Mouse (Mus musculus) adrenal gland, postnatal 14 days (tissue): Measurements from ENCODE around the gene Stim1. TPM values are rescaled to one million over a fixed set of nuclear protein-coding genes. Genes with fewer than 3 reads are reported as not detected.
"Not testable (repeated sequence)": the region's sequence is repeated elsewhere in the genome, so short reads cannot be mapped to it uniquely, and the experiment has no call there.

ENCODE experiments used
- DNase-seq: peaks from one replicate; pipeline ENCODE4 v3.0.0; 2021; ENCODE audit warnings: mixed read lengths
- total RNA-seq: library from RNA; stranded (reverse); gene quantifications from 2 replicates; pipeline ENCODE4 v1.2.3, GENCODE M21; 2021

Gene Stim1
- total RNA-seq, 1 experiment from 2014 or later, result 71.0 TPM

DNA sequence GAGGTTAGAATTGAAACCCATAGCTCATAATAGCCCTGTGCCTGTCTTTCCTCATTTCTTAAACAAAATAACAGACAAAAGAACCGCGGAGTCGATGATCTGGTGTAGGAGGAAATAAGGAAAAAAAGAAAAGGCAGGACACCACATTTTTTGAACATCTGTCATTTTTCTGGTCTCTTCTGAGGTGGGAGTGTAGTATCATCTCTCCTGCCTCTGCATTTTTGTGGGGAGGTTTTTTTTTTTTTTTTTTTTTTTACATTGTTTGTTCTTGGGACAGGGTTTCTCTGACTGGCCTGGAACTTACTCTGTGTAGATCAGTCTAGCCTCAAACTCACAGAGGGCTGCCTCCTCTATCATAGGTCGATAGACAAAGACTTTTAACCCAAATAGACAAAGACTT lies 174.8 kb downstream of the Stim1 start:
- DNase-seq, result no peak

DNA sequence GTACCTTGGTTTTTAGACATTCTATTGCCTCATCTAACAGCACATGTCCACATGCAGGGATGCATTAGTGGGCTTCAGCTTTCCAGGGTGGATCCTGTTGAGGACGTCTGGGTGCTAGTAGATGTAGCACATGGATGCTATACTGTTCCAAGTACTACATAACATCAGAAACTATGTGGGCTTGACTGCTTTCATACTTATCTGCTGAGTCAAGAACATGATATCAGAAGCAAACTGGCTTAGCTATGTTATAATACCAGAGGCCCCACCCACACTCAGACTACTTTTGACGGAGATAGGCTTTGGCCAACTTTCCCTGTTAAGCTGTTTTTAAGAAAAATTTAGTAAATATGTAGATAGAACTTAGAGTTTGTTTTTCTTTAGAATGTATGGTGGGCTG lies 176.7 kb downstream of the Stim1 start:
- no peak for DNase-seq

DNA sequence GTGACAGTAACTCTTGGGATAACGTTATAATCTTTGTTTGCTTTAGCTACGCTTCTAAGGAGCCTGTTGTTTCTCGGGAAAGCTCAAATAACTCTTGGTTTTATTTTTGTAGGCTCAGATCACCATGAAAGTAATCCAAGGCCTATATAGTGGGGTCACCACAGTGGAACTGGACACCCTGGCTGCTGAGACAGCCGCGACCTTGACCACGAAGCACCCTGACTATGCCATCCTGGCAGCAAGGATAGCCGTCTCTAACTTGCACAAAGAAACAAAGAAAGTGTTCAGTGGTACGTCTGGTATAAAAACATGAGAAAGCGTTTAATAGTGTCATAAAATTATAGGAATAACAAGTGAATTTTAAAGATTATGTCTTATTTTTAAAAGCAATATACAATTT lies 178.8 kb downstream of the Stim1 start:
- peak; percentile 63 for DNase-seq

DNA sequence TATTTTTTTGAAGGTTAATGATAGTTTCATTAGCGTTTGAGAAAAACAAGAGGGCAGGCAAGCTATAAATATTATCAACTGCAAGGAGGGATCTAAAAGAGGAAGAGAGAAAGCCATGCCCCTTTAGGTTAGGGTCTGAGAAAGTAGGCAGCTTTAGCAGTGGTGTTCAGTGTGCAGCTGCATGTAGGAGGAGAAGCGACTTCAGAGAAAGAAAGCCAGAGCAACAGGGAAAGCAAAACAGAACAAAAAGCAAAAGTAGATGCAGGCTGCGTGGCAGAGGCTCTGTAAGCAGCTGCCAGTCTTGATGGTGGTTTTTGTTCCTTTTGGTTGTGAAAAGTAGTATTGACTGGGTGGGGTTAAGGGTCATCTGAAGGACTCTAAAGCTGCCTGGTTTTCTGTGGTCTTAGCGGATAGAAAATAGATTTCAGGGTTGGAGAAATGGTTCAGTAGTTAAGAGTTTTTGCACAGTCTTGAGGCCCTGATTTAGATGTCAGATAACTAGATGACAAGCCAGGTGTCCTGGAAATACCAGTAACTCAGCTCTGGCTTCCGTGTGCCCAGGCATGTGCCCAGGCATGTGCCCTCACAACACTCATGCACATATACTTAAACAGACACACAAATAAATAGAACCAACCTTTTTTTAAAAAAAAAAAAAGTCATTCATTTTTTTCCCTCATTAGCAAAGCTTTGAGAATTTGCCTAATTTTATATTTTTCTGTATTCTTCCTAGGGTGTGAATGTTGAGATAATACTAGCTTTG lies 191.2 kb downstream of the Stim1 start:
- no peak for DNase-seq

DNA sequence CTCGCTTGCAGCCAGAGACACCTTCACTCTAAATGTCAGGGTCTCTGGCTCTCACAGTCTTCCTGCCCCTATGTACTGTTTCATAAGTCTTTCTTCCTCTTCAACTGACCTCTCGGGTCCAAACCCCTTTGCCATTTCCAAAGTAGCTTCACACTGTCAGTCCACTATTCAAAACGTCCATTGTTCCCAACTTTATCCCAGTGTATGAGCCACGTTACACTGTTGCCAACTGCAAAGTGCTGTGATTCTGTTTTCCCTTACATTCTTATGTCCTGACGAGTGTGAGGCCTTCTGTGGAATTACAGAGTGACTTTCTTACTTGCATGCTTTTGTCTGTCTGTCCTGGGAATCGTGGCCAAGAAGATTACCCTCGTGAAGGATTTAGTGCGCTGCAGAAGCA lies 200.0 kb downstream of the Stim1 start:
- DNase-seq, result no peak

DNA sequence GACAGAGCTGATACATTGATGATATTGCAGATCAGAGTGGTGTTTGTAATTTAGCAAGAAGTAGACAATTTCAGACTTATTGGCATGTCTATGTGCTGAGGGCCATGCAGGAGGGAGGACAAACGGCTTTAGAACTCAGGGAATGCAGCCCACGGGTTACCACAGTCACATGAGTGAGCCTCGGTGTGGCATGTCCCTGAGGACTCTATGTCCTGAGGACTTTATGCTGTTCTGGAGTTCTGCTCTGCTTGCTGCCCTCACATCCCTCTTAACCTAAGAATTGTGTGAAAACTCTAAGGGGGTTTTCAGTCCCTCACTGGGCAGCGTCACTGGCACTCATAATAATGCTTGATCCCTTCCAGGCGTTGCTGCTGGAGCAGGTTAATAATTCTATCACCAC lies 205.1 kb downstream of the Stim1 start:
- no peak for DNase-seq

DNA sequence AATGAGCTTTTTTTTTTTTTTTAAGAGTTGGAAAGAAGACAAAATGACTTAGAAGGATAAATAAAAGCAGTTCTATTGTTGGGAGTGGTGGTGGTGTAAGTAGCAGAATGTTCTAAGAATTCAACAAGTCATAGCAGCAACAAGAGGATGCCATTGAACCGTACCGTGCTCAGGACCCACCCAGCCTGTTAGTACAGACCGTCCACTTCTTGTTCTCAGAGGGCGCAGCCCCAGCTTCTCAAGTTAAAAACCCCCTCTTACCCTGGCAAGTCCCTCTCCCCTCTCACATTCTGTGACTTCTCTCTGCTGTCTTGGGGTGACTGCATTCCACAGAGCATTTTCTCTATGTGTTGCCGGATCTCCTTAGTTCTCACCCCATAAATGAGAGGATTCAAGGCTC lies 209.0 kb downstream of the Stim1 start:
- DNase-seq, result no peak

DNA sequence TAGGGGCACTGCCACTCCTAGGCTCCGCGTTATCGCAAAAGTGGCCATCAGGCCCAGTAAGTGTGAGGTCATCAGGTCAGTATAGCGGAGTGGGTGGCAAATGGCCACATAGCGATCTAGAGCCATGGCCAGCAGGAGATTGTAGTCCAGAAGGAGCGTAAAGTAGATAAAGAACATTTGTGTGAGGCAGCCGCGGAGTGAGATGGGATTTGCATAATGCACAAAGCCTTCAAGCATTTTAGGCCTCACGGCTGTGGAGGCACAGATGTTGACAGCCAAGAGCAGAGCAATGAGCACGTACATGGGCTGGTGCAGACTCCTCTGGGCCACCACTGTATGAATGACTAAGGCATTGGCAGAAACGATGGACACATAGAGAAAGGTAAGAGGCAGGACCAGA lies 209.8 kb downstream of the Stim1 start:
- DNase-seq, result no peak

DNA sequence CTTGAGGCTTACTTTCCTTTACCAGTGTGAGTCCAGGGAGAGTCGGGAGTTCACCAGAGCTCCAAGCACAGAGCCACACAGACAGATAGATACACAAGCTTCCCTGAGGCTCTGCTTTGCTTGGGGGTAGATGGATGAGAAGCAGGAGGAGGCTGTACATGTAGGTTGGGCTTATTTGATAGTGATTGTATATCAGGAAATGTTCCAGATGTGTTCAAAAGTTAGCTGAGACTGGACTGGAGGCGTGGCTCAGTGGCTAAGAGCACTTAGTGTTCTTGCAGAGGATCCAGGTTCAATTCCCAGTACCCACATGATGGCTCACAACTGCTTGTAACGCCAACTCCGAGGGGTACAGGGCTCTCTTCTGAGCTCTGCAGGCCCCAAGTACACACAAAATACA lies 210.8 kb downstream of the Stim1 start:
- no peak for DNase-seq

DNA sequence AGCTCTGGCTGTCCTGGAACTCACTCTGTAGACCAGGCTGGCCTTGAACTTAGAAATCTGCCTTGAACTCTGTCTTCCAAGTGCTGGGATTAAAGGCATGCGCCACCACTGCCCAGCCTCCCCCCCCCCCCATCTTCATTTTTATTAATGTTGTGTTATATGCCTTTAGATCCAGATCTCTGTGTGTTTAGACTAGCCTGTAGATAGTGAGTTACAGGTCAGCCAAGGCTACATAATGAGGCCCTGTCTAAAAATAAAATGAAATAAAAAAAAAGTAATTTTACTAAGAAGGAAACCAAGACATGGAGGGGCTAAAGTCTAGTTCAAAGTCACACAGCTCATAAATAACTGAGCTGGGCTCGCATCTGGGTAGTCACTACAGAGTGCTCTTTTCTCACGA lies 211.3 kb downstream of the Stim1 start:
- no peak for DNase-seq

DNA sequence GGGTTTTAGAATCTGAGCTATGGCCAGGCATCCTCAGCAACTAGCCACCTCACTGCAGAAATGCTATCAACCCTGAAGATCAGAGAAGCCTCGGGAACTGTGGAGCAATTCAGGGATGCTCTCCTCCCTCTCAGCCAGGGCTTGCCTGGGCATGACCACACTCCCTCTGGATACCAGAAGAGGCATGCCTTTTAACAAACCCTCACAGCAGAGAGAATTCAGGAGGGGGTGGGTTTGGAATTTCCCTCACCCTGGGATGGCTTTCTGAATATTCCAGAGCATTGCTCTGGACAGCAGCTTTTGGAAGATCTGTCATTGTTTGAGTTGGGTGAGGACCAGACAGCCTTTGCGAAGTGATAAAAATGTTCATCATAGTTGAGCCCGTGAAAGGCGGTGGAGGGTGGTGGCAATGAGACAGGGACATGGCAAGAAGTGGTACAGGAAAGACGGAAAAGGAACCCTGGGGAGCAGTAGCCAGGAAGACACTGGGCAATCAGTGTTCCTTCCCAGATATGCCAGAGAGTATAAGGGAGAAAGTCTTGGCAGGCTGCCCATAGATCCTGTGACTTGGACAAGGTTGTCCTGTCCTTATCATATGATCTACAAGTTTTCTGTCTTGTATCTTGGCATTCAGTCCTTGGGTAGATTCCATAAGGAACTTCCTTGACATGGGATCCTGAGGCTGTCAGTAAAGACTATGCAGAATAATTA lies 211.9 kb downstream of the Stim1 start:
- DNase-seq, result peak; percentile 79

DNA sequence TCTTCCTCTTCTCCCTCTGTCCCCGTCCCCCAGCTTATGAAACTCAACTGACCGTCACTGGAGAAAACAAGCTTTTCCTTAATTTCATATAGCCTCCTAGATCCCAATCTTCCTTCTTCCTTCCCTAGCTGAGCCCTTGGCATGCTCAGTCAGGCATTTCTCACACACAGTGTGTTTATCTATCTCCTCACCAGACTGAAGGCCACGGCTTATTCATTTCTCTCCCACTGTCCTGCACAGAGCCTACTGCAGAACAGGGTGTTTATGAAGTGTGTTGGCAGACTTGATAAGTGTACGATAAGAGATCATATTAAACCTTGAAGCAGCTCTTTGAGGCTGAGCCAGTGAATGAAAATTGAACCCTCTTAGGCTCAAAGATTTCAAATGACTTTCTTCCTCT lies 213.2 kb downstream of the Stim1 start:
- peak; percentile 48 for DNase-seq

DNA sequence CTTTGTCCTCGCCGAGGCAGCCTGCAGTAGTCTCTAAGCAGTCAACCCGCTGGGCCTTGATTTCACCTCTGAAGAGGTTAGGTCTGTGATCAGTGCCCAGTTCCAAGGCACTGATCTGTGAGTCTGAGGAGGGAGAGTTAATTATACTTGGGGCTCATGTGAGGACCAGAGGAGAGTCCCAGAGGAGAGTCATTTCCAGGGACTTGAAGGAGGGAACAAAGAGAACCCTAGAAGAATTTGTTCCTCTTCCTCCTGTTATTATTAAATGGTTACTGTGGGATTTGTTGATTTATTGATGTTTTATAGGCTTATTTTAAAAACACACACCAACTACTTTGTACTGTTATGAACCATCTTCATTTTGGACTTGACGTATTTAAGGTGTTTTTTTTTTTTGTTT lies 214.0 kb downstream of the Stim1 start, which contains the start of gene Olfr543:
Gene Olfr543 (minus strand): TSS at position 101 of the 400 bp plus-strand sequence.
- DNase-seq, result no peak

DNA sequence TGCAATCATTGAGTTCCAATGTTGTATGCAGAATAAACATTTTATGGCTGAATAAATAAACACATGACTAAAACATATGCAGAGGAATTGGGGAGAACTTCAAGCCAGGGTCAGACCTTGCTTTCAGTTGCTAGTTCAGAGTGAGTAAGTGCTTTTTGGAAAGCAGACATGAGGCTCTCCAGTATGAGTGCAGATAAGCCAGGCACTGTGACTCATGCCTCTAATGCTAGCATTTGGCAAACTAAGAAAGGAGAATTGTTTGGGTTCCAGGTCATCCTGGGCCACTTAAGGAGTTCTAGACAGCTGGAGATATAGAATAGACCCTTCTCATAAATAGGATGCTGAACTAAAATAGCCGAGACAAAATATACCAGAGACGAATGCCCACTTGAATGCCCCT lies 216.1 kb downstream of the Stim1 start:
- peak; percentile 35 for DNase-seq

DNA sequence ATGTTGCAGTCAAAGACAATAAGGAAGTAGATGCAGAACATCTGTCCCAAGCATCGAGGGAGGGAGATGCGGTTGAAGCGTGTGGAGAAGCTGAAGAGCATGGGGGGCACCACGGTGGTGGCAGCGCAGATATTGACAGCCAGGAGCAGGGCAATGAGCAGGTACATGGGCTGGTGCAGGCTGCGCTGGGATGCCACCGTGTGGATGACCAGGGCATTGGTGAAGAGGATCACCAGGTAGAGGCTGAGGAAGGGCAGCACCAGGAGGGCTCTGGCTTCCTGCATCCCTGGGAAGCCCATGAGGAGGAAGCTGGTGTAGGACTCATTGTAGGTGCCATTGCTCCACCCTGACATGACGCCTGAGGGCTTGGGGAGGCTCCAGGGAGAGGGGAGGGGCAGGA lies 217.2 kb downstream of the Stim1 start:
- DNase-seq, result not testable (repeated sequence)

DNA sequence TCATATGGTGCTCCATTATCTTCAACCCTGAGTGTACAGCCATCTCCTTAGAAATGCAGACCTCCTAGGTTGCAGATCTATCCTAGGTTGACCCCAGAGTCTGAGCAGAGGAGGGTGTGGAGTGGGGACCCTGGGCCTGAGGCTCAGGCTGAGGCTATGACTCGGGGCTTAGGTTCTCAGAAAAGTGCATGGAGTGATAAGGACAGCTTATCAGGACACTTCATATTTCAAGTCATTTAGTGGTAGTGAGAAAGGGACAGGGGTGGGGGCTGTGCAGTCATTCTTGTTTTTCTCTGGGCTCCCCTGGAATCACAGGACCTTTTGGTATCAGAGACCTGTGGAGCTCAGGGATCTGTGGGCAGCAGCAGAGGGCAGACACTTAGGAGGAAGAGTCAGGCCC lies 218.5 kb downstream of the Stim1 start:
- no peak for DNase-seq

Other genes starting within 250 kb of the Stim1 start
- gene Il18bp, start 249.1 kb upstream of the Stim1 start, total RNA-seq, result 5.6 and 5.8 TPM in 2 replicates
- 30.4 and 32.0 TPM in 2 replicates for gene Rnf121, start 202.3 kb upstream of the Stim1 start, total RNA-seq
- 12.1 and 17.2 TPM in 2 replicates for gene Xndc1, start 202.3 kb upstream of the Stim1 start, total RNA-seq
- gene Xntrpc, start 202.1 kb upstream of the Stim1 start, total RNA-seq, result 1.2 and 1.5 TPM in 2 replicates
- gene Trpc2, start 184.7 kb upstream of the Stim1 start, total RNA-seq, result not detected in 2 replicates
- not detected in 2 replicates for gene Art1, start 166.1 kb upstream of the Stim1 start, total RNA-seq
- 0.44 TPM in 1 of 2 replicates, not detected in the other for gene Art5, start 158.3 kb upstream of the Stim1 start, total RNA-seq
- not detected in 2 replicates for gene Chrna10, start 151.0 kb upstream of the Stim1 start, total RNA-seq
- 56.4 and 61.3 TPM in 2 replicates for gene Nup98, start 57.6 kb upstream of the Stim1 start, total RNA-seq
- gene Pgap2, start 57.6 kb upstream of the Stim1 start, total RNA-seq, result 75.7 and 87.8 TPM in 2 replicates
- 53.6 and 63.5 TPM in 2 replicates for gene Rhog, start 11.8 kb upstream of the Stim1 start, total RNA-seq
- gene Rrm1, start 173.9 kb downstream of the Stim1 start, total RNA-seq, result 41.7 and 42.2 TPM in 2 replicates
- not detected in 2 replicates for gene Olfr543, start 213.9 kb downstream of the Stim1 start, total RNA-seq
- not detected in 2 replicates for gene Olfr544, start 220.5 kb downstream of the Stim1 start, total RNA-seq
- not detected in 2 replicates for gene Olfr545, start 231.8 kb downstream of the Stim1 start, total RNA-seq